Mouse (Mus musculus): Measurements from ENCODE around the gene Ttll10.

DNA sequence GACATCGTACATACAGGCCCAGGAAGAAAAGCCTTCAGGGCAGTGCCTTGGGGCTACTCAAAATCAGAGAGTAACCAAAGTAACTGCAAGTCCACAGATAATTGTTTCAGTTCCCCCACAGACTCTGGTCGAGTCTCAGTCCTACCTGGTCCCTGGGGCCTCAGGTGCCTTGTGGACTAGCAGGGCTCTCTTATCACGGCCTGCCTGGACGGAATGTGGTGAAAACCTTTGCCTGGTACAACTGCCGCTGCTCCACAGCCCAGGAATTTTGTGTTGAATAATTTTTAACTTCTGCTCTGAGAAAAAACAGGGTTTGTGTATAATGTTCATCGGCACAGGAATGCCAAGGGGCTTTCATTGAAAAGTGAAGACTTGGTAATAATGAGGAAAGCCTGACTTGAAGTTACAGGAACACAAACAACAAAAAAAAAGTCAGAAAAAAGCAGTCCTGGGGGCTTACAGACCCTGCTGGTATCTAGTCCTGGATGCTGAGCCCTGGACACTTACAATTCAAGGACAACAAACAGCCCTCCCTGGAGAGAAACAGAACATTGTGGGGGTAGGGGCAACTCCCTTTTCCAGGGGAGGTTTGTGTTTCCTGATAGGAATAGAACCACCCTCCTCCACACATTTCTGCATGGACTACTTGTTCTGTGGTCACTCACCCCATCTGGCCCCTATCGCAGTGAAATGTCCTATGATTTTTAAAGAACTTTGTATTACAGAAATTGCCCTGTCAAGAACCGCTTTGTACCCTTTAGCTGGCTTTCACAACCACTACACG, 25.1 kb upstream of the Ttll10 start:
- TF ChIP-seq POLR2A (IDR thresholded peaks at IDR 0.05; ENCODE audit: extremely low read depth, insufficient read depth, low read length): no peak
- TF ChIP-seq CTCF (IDR thresholded peaks at IDR 0.05; ENCODE audit: extremely low read depth, insufficient read depth, low read length): no peak

Data from cortical plate, adult 2 months (tissue).